Mouse (Mus musculus) left cerebral cortex, adult 9 months (tissue): ENCODE results near the gene Gas7.

ENCODE experiments used
- DNase-seq, 2 experiments: peaks; one replicate each; pipeline ENCODE4 v3.0.0; 2022; ENCODE audit warnings: low spot score in 2 of 2

The Gas7 gene

GRCm38 (mm10) chr11:67454874-67455526 is at the start of gene Gas7:
TSS of gene Gas7 (plus strand) at chr11:67455437.
- no peak for DNase-seq

GRCm38 (mm10) chr11:67414346-67414940 is 40.8 kb upstream of the Gas7 start:
- peak in 1 of 2 experiments; percentile 45 for DNase-seq

GRCm38 (mm10) chr11:67423575-67423974 is 31.7 kb upstream of the Gas7 start:
- DNase-seq = no peak

- peak in 1 of 2 experiments; percentile 45 for DNase-seq
Measured at GRCm38 (mm10) chr11:67428196-67428595, 27.0 kb upstream of the Gas7 start.

GRCm38 (mm10) chr11:67429836-67430235 is 25.4 kb upstream of the Gas7 start:
- DNase-seq = no peak

- no peak for DNase-seq
Measured at GRCm38 (mm10) chr11:67431116-67431645, 24.1 kb upstream of the Gas7 start.

GRCm38 (mm10) chr11:67431864-67432263 is 23.4 kb upstream of the Gas7 start:
- no peak for DNase-seq

- no peak for DNase-seq
Measured at GRCm38 (mm10) chr11:67433763-67434162, 21.5 kb upstream of the Gas7 start.

GRCm38 (mm10) chr11:67438746-67439145 is 16.5 kb upstream of the Gas7 start:
- no peak for DNase-seq

- no peak for DNase-seq
Measured at GRCm38 (mm10) chr11:67445058-67445825, 10.0 kb upstream of the Gas7 start.

- no peak for DNase-seq
Measured at GRCm38 (mm10) chr11:67451525-67451924, 3.7 kb upstream of the Gas7 start.

- no peak for DNase-seq
Measured at GRCm38 (mm10) chr11:67455527-67455981, 317 bp downstream of the Gas7 start.

GRCm38 (mm10) chr11:67456029-67456428 is 792 bp downstream of the Gas7 start:
- peak in 1 of 2 experiments; percentile 36 for DNase-seq

- DNase-seq = peak in 1 of 2 experiments; percentile 51
Measured at GRCm38 (mm10) chr11:67458171-67458570, 2.9 kb downstream of the Gas7 start.

GRCm38 (mm10) chr11:67467132-67467531 is 11.9 kb downstream of the Gas7 start:
- DNase-seq = no peak

GRCm38 (mm10) chr11:67468846-67469245 is 13.6 kb downstream of the Gas7 start:
- peak in 1 of 2 experiments; percentile 30 for DNase-seq

- no peak for DNase-seq
Measured at GRCm38 (mm10) chr11:67474590-67474989, 19.4 kb downstream of the Gas7 start.

GRCm38 (mm10) chr11:67479534-67479933 is 24.3 kb downstream of the Gas7 start:
- no peak for DNase-seq

- DNase-seq = no peak
Measured at GRCm38 (mm10) chr11:67480204-67480956, 25.1 kb downstream of the Gas7 start.

- no peak for DNase-seq
Measured at GRCm38 (mm10) chr11:67481691-67482090, 26.5 kb downstream of the Gas7 start.

- DNase-seq = peak in 1 of 2 experiments; percentile 59
Measured at GRCm38 (mm10) chr11:67482217-67482760, 27.1 kb downstream of the Gas7 start.
